Mouse (Mus musculus) stomach, postnatal 0 days (tissue): ENCODE results near the gene Hist1h4h.

Experiments used
- CTCF ChIP-seq: IDR thresholded peaks from 2 replicates; pipeline ENCODE4 v1.5.1; 2016; ENCODE audit warnings: antibody characterized with exemption, low read depth, mild to moderate bottlenecking, moderate library complexity
- EP300 ChIP-seq: optimal IDR thresholded peaks from 2 replicates; pipeline ENCODE3; 2016; ENCODE audit warnings: antibody characterized with exemption

DNA sequence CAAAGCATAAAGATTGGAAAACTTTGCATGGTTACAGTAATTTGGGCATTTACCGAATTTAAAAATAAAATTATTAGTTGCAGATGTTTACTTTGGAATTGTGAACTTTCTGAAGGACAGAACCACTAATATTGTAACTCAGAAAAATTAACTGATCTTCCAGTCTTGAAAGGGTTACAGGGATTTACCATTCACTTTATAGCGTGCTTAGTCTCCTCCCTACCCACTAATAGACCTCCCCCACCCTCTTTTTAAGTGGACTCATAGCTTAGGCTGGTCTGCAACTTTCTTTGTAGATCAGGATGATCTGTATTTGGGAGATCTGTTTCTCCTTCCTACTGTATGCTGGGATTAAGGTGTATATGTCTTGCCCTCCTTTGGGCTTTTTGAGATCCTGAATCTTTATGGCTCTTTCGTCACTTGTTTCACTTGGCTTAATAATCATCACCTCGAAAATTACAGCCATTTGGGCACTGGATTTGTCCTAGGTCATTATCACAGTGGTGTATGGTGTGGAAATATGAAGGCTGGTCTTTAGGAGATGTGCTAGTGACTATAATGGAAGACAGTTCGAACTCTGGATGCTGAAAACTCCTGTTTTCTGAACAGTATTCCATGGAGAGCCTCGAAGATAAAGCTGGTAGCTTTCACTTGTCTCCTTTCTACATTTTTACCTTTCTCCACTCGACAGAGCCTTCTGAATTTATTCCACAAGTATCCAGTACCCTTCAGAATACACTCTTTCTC, 5.4 kb downstream of the Hist1h4h start:
- TF ChIP-seq EP300 (no peak), CTCF (no peak)
